Mouse (Mus musculus) Patski (cell line): ENCODE results near the gene Rbm15b. TPM values are rescaled to one million over a fixed set of nuclear protein-coding genes. Genes with fewer than 3 reads are reported as not detected.

Experiments
- ATAC-seq: fragments of 100-300 bp; one replicate; pipeline ENCODE4 v1.8.0; 2021
- CTCF ChIA-PET: fragments of 350-600 bp; sonication (Branson Sonifier 250); formaldehyde crosslinking; loops from one replicate; lab custom pipeline; 2022; ENCODE audit warnings: inconsistent platforms; lab: Charles Lee
- POLR2A ChIA-PET: fragments of 350-600 bp; sonication (Branson Sonifier 250); formaldehyde crosslinking; loops from one replicate; lab custom pipeline; 2022; ENCODE audit warnings: antibody characterized with exemption, inconsistent platforms; lab: Charles Lee
- DNase-seq: peaks from one replicate; pipeline ENCODE4 v3.0.0-alpha.2; 2011; ENCODE audit warnings: low read depth, low spot score
- H3K27me3 ChIP-seq: fragments of 371-371 bp; one replicate; pipeline ENCODE4 v1.5.1; 2021
- CTCF ChIP-seq: fragments of 100-300 bp; IDR thresholded peaks from one replicate; pipeline ENCODE4 v1.5.1; 2021
- in situ Hi-C: fragments of 300-500 bp; cut with MboI; formaldehyde crosslinking; loops from 3 replicates; pipeline ENCODE4 v1.11.1; 2018; ENCODE audit warnings: low pct_unique_long_range_greater_than_20kb, mixed read lengths
- polyA plus RNA-seq: library from polyadenylated mRNA; unstranded; gene quantifications from one replicate; pipeline ENCODE4 v1.2.3, GENCODE M21; 2021

Gene Rbm15b
- 45.3 TPM for polyA plus RNA-seq

DNA sequence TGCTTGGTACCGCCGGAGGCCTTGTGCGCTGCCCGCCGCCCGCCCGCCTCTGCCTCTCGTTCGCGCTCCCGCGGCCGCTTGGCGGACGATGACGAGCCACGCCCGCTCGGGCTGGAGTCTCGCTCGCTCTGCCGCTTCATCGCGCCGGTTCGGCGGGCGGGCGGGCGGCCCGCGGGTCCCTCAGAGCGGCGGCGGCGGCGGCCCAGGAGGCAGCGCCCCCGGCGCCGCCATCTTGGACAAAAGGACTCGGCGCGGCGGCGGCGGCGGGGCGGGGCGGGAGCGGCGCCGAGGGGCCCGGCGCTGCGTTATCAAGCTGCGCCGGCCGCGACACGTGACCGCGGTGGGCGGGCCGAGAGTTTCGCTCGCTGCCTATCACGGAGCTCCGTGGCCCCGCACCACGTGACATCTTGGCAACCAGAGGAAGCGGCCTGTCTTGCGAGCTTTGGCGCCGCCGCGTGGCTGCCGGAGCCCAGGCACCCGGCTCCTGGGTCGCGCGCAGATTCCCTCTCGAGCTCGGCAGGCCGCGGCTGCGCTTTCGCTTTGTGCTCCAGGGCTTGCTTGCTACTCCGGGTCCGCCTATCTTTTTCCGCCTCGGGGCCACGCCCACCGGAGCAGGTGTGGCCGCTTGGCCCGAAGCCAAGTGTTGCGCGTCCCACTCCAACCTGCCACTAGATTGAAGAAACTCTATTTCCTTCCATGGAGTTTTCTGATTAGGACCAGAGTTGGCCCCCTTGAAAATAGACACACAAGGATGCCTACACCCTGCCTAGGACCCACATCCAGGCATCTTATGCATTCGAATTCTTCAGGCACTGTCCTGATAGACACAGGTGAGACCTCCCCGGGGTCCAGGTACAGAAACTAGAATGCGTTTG is at the start of gene Rbm15b:
TSS of gene Rbm15b (minus strand) at position 601 of the 875 bp plus-strand sequence.
- no peak for TF ChIP-seq CTCF
- ChIA-PET CTCF (interaction anchor here (0.6 to 1.1 kb wide), 2 partner anchors 173 to 403 kb away, joined by 3 read pairs; partner anchors contain the start of gene Mapkapk3), POLR2A (no interaction called here)
- DNase-seq (peak; percentile 83), ATAC-seq (peak; percentile 35)
- in situ Hi-C loops = no loop called here
- H3K27me3 ChIP-seq = no peaks in the 10 kb centered on the region

DNA sequence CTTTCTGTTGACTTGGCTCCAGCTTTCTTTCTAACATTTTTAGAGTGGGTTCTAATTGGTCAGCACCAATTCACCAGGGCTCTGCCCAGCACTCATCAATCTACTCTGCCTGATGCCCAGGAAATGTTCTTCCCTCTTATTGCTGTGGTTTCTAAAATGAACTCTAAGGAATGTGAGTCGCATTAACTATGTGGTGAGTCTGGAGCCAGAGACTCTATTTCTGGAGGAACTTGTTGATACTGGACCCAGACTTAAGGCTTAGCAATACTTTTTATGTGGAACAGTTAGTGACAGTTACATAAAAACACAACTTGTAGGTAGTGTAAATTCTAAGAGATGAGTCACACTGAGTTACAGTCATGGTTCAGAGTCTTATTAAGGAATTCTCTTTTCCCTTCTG is 47.8 kb upstream of the Rbm15b start:
- in situ Hi-C loops = no loop called here
- ATAC-seq (peak; percentile 51), DNase-seq (peak; percentile 6)
- peaks cover 13% of the 10 kb centered on the region for H3K27me3 ChIP-seq
- no peak for TF ChIP-seq CTCF
- ChIA-PET POLR2A (no interaction called here), CTCF (no interaction called here)

DNA sequence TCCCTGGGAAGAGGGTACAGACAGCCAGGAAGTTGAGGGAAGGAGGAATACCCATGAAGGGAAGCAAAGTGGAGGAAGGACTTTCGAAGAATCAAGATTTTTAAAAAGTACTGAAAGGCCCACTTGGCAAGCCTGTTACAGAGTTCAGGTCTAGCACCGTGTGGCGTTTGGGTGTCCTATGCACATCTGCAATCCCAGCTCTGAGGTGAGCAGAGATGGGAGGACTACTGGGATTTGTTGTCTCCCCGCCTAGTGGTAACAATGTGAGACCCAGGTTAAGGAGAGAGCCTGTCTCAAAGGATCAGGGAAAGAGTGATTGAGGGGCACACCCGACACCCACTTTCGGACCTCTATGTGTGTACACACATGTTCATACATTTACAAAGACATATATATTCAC is 27.6 kb upstream of the Rbm15b start:
- TF ChIP-seq CTCF = no peak
- DNase-seq = no peak
- ChIA-PET CTCF (interaction anchor here (0.6 to 1.8 kb wide), 2 partner anchors 13 to 112 kb away, joined by 3 to 4 read pairs; no protein-coding TSS in a partner anchor), POLR2A (no interaction called here)
- no peak for ATAC-seq
- H3K27me3 ChIP-seq = peaks cover 24% of the 10 kb centered on the region
- in situ Hi-C loops = no loop called here

DNA sequence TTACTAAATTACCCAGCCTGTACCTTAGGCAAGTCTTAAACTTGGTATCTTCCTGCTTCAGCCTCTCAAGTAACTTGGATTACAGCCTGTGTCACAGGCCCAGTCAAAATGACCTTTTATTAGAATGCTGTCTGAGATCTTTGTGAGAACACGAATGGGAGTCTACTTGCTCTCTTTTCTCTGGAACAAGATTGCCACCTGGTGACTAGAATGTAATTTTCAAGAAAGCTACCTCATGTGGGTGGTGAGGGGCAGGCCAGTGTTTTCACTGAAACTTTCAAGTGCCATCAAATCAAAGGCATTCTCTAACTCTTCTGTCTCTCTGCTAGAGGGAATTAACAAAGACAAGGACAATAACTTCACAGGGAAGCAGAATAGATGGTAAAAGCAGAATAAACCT is 26.5 kb upstream of the Rbm15b start:
- ChIA-PET CTCF (interaction anchor here (1.7 kb wide), 1 partner anchor 10 kb away, joined by 5 read pairs; no protein-coding TSS in a partner anchor), POLR2A (no interaction called here)
- in situ Hi-C loops = no loop called here
- H3K27me3 ChIP-seq = peaks cover 29% of the 10 kb centered on the region
- peak; percentile 45 for TF ChIP-seq CTCF
- DNase-seq (no peak), ATAC-seq (no peak)

DNA sequence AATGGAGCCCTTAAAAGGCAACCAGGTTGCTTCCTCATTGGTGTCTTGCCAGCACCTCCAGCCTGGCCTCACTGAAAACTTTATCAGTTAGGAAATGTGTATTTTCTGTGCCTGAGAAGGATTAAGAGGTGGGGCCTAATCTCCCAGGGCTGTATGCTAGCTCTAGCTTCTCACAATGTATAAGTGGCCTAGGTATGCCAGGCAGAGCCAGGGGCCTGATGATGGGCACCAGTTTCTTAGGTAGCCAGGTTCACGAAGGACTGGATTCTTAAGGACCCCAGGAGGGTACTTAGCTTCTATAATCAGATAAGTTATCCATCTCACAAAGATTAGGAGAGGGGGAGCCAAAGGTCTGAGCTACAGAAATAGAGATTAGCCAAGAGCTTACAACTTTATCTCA is 24.4 kb upstream of the Rbm15b start:
- no peak for DNase-seq
- no peak for ATAC-seq
- ChIA-PET POLR2A (no interaction called here), CTCF (interaction anchor here (1.3 kb wide), 1 partner anchor 14 kb away, joined by 3 read pairs; no protein-coding TSS in a partner anchor)
- TF ChIP-seq CTCF = no peak
- in situ Hi-C loops = no loop called here
- peaks cover 32% of the 10 kb centered on the region for H3K27me3 ChIP-seq

DNA sequence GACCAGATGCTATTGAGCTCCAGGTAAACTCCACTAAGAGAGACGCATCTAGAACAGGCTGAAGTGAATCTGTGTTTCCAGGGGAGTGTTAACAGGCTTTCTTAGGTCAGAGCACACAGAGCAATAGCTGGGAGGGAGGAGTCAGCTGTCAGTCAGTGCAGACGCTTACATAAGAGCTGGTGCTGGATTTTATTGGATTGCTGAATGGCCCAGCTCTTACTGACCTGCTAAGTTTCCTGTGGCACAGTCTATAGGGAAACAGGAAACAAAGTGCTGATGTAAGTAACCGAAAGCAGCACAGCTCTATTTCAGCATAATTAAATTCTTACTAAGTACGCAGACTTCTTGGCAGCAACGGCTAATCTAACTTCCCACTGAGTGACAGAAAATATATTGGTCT is 21.5 kb upstream of the Rbm15b start:
- H3K27me3 ChIP-seq = peaks cover 28% of the 10 kb centered on the region
- ChIA-PET CTCF (interaction anchor here (0.8 kb wide), 1 partner anchor 24 kb away, joined by 3 read pairs; no protein-coding TSS in a partner anchor), POLR2A (no interaction called here)
- no peak for ATAC-seq
- in situ Hi-C loops = no loop called here
- no peak for DNase-seq
- no peak for TF ChIP-seq CTCF

DNA sequence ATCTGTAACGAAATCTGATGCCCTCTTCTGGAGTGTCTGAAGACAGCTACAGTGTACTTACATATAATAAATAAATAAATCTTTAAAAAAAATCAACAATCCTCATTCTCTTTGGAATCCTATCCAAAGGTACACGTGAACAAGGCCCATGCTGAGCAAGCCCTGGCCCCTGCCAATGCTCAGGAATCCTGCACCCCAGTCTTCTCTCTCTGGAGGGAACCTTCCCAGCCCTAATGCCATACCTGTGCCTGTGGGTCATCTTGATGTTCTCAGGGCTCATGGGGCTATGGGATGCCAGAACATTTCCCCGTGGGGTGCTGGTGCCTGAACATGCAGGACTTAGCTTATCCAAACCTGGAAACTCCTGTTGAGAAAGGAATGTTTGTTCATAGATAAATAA is 20.9 kb upstream of the Rbm15b start:
- ChIA-PET CTCF (interaction anchor here (0.8 kb wide), 1 partner anchor 24 kb away, joined by 3 read pairs; no protein-coding TSS in a partner anchor), POLR2A (no interaction called here)
- DNase-seq (no peak), ATAC-seq (no peak)
- no peak for TF ChIP-seq CTCF
- in situ Hi-C loops = no loop called here
- H3K27me3 ChIP-seq = peaks cover 27% of the 10 kb centered on the region

DNA sequence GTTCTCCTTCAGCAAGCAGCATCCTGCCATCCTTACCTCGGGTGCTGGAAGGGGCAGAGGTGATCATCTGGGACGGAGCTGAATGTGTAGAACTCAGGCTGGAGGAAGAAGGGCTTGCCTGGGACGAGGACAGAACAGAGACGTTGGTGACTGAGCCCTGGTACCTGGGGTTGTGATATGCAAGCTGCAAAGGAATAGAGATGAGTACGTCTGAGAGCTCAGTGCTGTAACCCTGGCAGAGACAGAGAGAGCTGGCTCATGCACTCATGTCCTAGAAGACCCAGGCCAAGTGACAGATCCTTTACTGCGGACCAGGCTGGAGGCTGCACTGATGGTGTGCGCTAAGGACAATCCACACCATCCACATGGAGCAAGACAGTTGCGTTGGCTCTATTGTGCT is 19.4 kb upstream of the Rbm15b start:
- DNase-seq = no peak
- POLR2A ChIA-PET = no interaction called here
- no peak for ATAC-seq
- peaks cover 26% of the 10 kb centered on the region for H3K27me3 ChIP-seq
- TF ChIP-seq CTCF = no peak
- CTCF ChIA-PET = interaction anchor here (0.8 kb wide), 1 partner anchor 47 kb away, joined by 3 read pairs; no protein-coding TSS in a partner anchor
- in situ Hi-C loops = no loop called here

DNA sequence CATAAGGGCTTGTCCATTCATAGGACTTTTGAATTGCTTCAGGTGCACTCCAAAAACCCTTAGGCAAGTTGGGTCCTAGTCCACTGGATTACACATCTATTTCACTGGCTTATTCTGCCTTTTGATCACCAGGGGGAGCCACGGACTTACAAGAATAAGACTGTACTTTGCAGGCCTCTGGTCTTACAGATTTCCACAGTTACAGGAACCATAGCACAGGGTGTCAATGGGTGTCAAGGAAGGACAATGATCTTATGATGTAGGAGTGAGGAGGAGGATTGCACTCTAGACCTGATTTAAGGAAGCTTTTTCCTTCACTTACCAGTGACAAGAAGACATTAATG is 16.5 kb upstream of the Rbm15b start:
- no peak for DNase-seq
- peak; percentile 62 for TF ChIP-seq CTCF
- CTCF ChIA-PET = interaction anchor here (1.2 kb wide), 2 partner anchors 9 to 391 kb away, joined by 3 to 5 read pairs; no protein-coding TSS in a partner anchor
- in situ Hi-C loops = loop anchor here (5.0 kb wide), 1 partner anchor 389 kb away; no protein-coding TSS in a partner anchor
- peak; percentile 56 for ATAC-seq
- POLR2A ChIA-PET = no interaction called here
- peaks cover 20% of the 10 kb centered on the region for H3K27me3 ChIP-seq

DNA sequence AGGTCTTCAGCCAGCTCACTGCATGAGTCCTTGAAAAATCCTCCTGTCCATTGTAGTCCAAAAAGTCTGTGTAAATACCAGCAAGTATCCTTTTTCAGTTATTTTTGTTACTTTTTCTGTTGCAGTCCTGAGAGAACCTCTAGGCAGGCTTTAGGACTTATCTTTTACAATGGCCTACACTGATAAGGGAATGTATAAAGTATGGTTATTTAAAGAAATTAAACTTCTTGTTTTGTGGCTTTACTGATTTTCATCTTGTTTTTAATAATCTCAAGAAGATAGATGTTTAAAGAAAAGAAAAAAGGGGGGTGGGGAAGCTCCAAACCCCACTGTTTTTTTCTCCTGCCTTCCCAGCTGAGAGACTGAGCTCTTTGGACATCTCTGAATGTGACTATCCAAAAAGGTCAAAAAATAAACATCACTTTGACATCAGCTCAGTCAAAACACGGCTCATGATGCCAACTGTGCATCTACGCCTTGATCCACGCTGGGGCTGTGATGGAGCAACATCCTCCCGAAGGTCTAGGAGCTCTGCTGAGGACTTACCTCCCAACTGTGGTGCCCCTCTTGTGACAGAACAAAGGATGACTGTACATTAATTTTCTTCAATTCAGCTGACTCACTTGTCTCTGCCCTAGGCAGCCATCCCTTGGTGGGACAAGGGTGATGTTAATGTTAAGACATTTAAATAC is 16.0 kb upstream of the Rbm15b start:
- no peak for TF ChIP-seq CTCF
- DNase-seq = no peak
- ChIA-PET CTCF (interaction anchor here (1.0 to 1.2 kb wide), 3 partner anchors 10 to 391 kb away, joined by 3 to 5 read pairs (median 3); partner anchors contain the start of gene Manf), POLR2A (no interaction called here)
- in situ Hi-C loops = loop anchor here (5.0 kb wide), 1 partner anchor 389 kb away; no protein-coding TSS in a partner anchor
- peaks cover 15% of the 10 kb centered on the region for H3K27me3 ChIP-seq
- ATAC-seq = no peak
